Mouse (Mus musculus) layer of hippocampus, adult 2 months (tissue): ENCODE measurements around the gene Prickle3. TPM values are rescaled to one million over a fixed set of nuclear protein-coding genes. Genes with fewer than 3 reads are reported as not detected.
"Not testable (repeated sequence)": the region's sequence is repeated elsewhere in the genome, so short reads cannot be mapped to it uniquely, and the experiment has no call there.

Experiments used
- DNase-seq, 2 experiments: peaks; one replicate each; pipeline ENCODE4 v3.0.0; 2022; ENCODE audit warnings: low spot score in 2 of 2
- H3K27ac ChIP-seq: fragments of 200-600 bp; 2 replicates; pipeline ENCODE4 v1.8.1; 2022
- H3K4me3 ChIP-seq: fragments of 200-600 bp; 2 replicates; pipeline ENCODE4 v1.8.1; 2022; ENCODE audit warnings: mild to moderate bottlenecking
- CTCF ChIP-seq: fragments of 200-600 bp; conservative IDR thresholded peaks from 2 replicates; pipeline ENCODE4 v1.8.1; 2022; ENCODE audit warnings: antibody characterized with exemption, mild to moderate bottlenecking, moderate library complexity
- total RNA-seq, 2 experiments: library from RNA; stranded (reverse); gene quantifications; 2 replicates each; pipeline ENCODE4 v1.2.3; 2021

The Prickle3 gene
- total RNA-seq, 2 experiments from 2014 or later: 1.0 to 1.1 TPM

DNA sequence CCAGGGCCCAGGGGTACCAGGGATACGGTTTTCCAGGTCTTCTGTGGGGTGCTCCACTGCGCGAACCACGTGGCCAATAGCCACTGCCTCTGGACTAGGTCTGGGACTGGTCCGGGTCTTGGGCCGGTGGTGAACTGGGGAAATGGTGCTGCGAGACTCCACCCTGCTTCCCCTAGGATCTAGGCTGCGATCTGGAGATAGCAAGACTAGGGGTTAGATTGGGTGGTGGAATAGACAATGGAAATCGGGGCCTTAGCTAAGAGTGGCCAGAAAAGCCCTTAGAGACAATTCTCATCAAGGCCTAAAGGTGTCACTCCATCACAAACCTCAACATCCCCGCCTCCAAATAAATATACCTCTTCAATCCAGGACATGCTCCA, 17.9 kb downstream of the Prickle3 start:
- Histone ChIP-seq H3K4me3 (peak overlapping the region; percentile 40; the same call in 1 of the 2 replicates), H3K27ac (no peak overlapping the region)
- TF ChIP-seq CTCF: no peak; the same call in 1 of the 2 replicates
- DNase-seq: no peak

DNA sequence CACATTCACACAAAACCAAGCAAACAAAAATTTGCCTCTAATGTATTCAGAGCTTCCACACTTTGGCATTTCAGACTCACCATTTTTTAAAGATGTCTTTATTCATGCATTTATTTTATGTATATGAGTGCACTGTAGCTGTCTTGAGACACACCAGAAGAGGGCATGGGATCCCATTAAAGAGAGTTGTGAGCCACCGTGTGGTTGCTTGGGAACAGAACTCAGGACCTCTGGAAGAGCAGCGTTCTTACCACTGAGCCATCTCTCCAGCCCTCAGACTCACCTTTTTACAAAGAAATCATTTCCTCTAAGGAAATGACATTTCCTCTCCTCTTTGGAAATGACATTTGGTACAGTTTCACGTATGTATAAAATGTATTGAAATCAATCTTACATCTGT, 21.9 kb downstream of the Prickle3 start:
- peak; percentile 59 for TF ChIP-seq CTCF
- H3K27ac ChIP-seq: no peak overlapping the region

GRCm38 (mm10) chrX:7679405-7680056, 22.5 kb downstream of the Prickle3 start:
- H3K4me3 ChIP-seq: peak overlapping the region; percentile 44
- TF ChIP-seq CTCF: peak; percentile 94
- no peak overlapping the region for H3K27ac ChIP-seq
- peak; percentile 82 to 85 for DNase-seq

More for the DNA sequence above, 21.9 kb downstream of the Prickle3 start:
- DNase-seq: no peak
- no peak overlapping the region for H3K4me3 ChIP-seq

- no peak overlapping the region for H3K27ac ChIP-seq
- H3K4me3 ChIP-seq: peak overlapping the region; percentile 44
- DNase-seq: no peak
- no peak for TF ChIP-seq CTCF
Measured at GRCm38 (mm10) chrX:7680057-7680412, 23.0 kb downstream of the Prickle3 start.

DNA sequence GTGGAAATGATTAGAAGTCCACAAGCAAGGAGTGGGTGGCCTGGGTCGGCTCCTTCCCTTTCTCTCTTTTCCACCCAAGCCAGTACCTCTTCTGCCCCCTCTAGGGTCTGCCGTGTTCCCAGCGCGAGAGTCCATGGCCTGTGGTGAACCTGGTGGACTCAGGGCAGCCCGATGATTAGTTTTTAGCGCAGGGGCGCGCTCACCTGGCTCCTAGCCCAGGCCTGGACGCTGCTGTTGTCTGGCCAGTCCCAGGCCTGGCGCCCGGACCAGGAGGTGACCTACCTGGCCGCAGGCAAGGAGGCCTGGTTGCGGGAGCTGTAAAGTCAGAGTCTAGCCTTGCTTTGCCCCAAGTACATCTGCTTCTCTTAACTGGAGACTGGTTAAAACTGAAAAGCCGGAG, 23.8 kb downstream of the Prickle3 start, which contains the start of gene Magix:
Gene Magix (minus strand): TSS at position 388 of the 400 bp plus-strand sequence.
- DNase-seq: no peak
- no peak within 1 kb of the TSS for H3K27ac ChIP-seq
- peak within 1 kb of the TSS; percentile 44 for H3K4me3 ChIP-seq

DNA sequence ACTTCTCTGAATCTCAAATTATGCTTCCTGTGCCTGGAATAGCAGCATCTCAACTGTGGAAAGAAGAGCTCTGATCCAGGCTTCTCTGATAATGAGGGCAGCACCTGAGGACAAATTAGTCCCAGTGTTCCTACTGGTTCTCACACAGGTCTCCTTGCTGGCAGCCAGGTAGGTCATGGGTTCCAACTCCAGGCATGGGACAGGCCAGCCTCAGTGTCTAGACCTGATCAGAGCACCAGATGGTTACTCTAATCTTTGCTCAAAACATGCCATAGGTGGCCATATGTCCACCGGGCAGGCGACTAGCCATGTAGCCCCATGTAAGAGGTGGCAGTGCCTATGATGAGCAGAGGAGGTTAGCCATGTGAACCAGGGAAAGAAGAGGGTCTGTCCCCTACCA, 31.3 kb downstream of the Prickle3 start:
- Histone ChIP-seq H3K27ac (no peak overlapping the region), H3K4me3 (no peak overlapping the region)
- DNase-seq: no peak
- no peak for TF ChIP-seq CTCF

More for the DNA sequence above, 23.8 kb downstream of the Prickle3 start, which contains the start of gene Magix:
- TF ChIP-seq CTCF: no peak

DNA sequence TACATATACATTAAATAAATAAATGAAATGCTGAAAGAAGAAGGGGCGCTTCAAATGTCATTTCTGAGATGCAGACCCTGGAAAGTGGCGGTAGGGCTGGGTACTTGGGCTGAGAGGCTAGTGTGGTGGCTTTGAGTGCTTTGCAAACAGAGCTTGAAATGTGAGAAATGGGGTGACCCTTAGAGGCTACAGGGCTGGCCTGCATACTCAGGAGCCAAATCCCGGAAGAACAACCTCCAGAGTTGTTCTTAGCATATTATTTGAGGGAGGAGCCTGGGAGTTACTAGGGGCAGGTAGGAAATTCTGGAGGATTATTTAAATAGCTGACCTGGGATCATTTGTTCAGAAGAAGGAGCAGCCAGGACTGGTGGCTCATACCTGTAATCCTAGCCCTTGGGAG, 33.4 kb downstream of the Prickle3 start:
- TF ChIP-seq CTCF: no peak
- DNase-seq: no peak
- H3K4me3 ChIP-seq: no peak overlapping the region
- no peak overlapping the region for H3K27ac ChIP-seq

DNA sequence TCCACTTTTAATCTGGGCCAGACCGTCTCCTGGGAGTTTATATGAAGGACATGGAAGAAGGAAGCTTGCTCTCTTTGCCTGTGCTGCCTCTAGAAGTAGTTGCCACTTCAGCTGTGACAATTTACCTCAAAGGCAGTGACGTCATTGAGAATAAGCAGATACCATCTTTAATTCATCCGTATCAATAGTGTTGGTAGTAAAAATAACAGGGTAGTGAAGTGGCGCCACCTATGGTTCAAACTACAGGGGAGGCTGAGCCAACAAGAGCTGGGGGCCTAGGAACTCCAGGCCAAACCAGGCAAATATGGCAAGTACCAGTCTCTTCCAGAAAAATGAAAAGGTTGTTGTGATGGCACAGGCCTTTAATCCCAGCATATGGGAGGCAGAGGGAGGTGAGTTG, 35.8 kb downstream of the Prickle3 start:
- Histone ChIP-seq H3K27ac (no peak overlapping the region), H3K4me3 (no peak overlapping the region)
- peak; percentile 72 for TF ChIP-seq CTCF
- no peak for DNase-seq

- TF ChIP-seq CTCF: no peak
- DNase-seq: no peak
- Histone ChIP-seq H3K4me3 (peak overlapping the region; percentile 69), H3K27ac (peak overlapping the region; percentile 72)
Measured at GRCm38 (mm10) chrX:7696520-7696919, 39.5 kb downstream of the Prickle3 start.

- TF ChIP-seq CTCF: no peak
- DNase-seq: peak; percentile 77 to 90
- Histone ChIP-seq H3K27ac (peak within 1 kb of the TSS; percentile 78), H3K4me3 (peak within 1 kb of the TSS; percentile 69)
Measured at GRCm38 (mm10) chrX:7696954-7697381, 39.9 kb downstream of the Prickle3 start, which contains the start of gene Gpkow. TSS of gene Gpkow (plus strand) at chrX:7697131.

GRCm38 (mm10) chrX:7713764-7714134, 56.7 kb downstream of the Prickle3 start:
- Histone ChIP-seq H3K27ac (peak overlapping the region; percentile 77), H3K4me3 (peak overlapping the region; percentile 52)
- DNase-seq: not testable (repeated sequence)

DNA sequence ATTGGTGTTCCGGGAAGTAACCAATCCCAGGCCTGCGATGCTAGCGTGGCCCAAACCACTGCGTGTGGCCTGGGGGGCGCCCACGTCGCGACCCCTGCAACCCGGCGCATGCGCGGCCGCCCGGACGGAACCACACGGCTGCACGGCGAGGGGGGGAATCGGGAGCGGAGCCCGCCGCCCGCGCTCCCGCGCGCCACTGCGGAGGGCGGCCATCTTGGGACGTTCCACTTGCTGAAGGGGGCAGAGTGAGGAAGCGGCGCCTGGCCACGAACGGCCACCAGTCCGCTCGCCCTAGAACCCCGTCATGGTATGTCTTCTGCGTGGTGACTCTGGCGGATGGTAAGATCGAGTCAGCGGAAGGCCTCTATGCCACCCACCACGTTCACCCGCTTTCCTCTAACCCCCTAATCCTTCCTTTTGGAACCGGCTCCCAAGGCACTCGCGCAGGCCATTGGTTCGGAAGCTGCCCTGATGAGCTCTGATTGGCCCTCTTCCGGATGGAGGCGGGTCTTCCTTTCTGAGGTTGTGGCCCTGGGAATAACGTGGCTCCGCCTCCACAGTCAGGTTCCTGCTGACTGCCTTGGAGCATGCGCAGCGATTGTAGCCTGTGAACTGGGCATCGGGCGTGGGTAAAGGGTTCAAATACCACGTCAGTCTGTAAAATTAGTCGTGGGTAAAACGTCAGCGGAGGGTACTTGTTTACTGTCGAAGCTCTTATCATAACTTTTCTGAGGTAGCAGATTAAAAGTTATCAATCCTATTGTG, 57.3 kb downstream of the Prickle3 start, which contains the start of gene Wdr45:
Gene Wdr45 (plus strand): TSS at position 199 of the 765 bp plus-strand sequence.
- Histone ChIP-seq H3K27ac (peak within 1 kb of the TSS; percentile 96), H3K4me3 (peak within 1 kb of the TSS; percentile 52)
- DNase-seq: peak; percentile 91 to 96

- TF ChIP-seq CTCF: peak; percentile 50
- not testable (repeated sequence) for H3K27ac ChIP-seq, H3K4me3 ChIP-seq, DNase-seq
Measured at GRCm38 (mm10) chrX:7716058-7716457, 59.0 kb downstream of the Prickle3 start.

Other genes starting within 250 kb of the Prickle3 start
- under 1 TPM in 1 of 2 experiments, not detected in 1; 0.10 TPM for gene Foxp3, start 83.6 kb upstream of the Prickle3 start, total RNA-seq
- gene Ppp1r3f, start 83.0 kb upstream of the Prickle3 start, total RNA-seq: 10 to 100 TPM; 16.4 to 16.7 TPM
- gene Ccdc22, start 51.7 kb upstream of the Prickle3 start, total RNA-seq: 10 to 100 TPM; 25.3 to 25.5 TPM
- gene Cacna1f, start 50.2 kb upstream of the Prickle3 start, total RNA-seq: under 1 TPM in 1 of 2 experiments, not detected in 1; 0.08 TPM
- gene Syp, start 18.8 kb upstream of the Prickle3 start, total RNA-seq: 1,000 to 10,000 TPM; 1,738 to 1,877 TPM
- 1 to 10 TPM; 4.9 to 5.4 TPM for gene Plp2, start 14.1 kb downstream of the Prickle3 start, total RNA-seq
- under 1 TPM; 0.31 to 0.52 TPM for gene Magix, start 24.0 kb downstream of the Prickle3 start, total RNA-seq
- gene Gpkow, start 39.9 kb downstream of the Prickle3 start, total RNA-seq: 10 to 100 TPM; 32.6 to 40.6 TPM
- 10 to 100 TPM; 63.9 to 68.2 TPM for gene Wdr45, start 57.1 kb downstream of the Prickle3 start, total RNA-seq
- gene Gm45208, start 65.0 kb downstream of the Prickle3 start, total RNA-seq: not detected
- gene Praf2, start 71.2 kb downstream of the Prickle3 start, total RNA-seq: 100 to 1,000 TPM in 1 of 2 experiments, 10 to 100 TPM in 1; 91.6 to 102 TPM
- 10 to 100 TPM; 14.7 to 20.6 TPM for gene Ccdc120, start 93.6 kb downstream of the Prickle3 start, total RNA-seq
- 10 to 100 TPM; 29.0 to 35.1 TPM for gene Tfe3, start 105.3 kb downstream of the Prickle3 start, total RNA-seq
- 100 to 1,000 TPM; 105 to 108 TPM for gene Gripap1, start 132.5 kb downstream of the Prickle3 start, total RNA-seq
- gene Kcnd1, start 165.0 kb downstream of the Prickle3 start, total RNA-seq: 1 to 10 TPM; 9.5 to 9.7 TPM
- 10 to 100 TPM; 82.6 to 83.8 TPM for gene Otud5, start 184.1 kb downstream of the Prickle3 start, total RNA-seq
- 10 to 100 TPM; 53.0 to 54.6 TPM for gene Pim2, start 221.0 kb downstream of the Prickle3 start, total RNA-seq
- gene Slc35a2, start 226.8 kb downstream of the Prickle3 start, total RNA-seq: 10 to 100 TPM; 36.0 to 40.5 TPM
- gene Pqbp1, start 242.0 kb downstream of the Prickle3 start, total RNA-seq: 10 to 100 TPM; 83.6 to 92.9 TPM
- 10 to 100 TPM; 21.4 to 26.3 TPM for gene Timm17b, start 242.1 kb downstream of the Prickle3 start, total RNA-seq